Mouse (Mus musculus): Measurements from ENCODE around the gene Eif4e. TPM values are rescaled to one million over a fixed set of nuclear protein-coding genes. Genes with fewer than 3 reads are reported as not detected.

Eif4e gene
- total RNA-seq (2021): 100 to 1,000 TPM; 119 to 137 TPM
- long read RNA-seq, experiment 1, transcript Eif4e-204 (7 exons, 1,421 nt): major isoform, 111 of 148 reads
- long read RNA-seq, experiment 1, partial matches to known transcripts: 10 of 148 reads
- long read RNA-seq, experiment 1, other reads (novel, unspliced or antisense): 27 of 148 reads
- long read RNA-seq, experiment 2, transcript Eif4e-204 (7 exons, 1,421 nt): major isoform, 72 of 92 reads
- long read RNA-seq, experiment 2, partial matches to known transcripts: 6 of 92 reads
- long read RNA-seq, experiment 2, other reads (novel, unspliced or antisense): 13 of 92 reads

- peak; percentile 81 for DNase-seq (ENCODE audit: low spot score)
These were observed at the start of gene Eif4e for GRCm38 (mm10) chr3:138526073-138526915. TSS of gene Eif4e (plus strand) at chr3:138526179.

GRCm38 (mm10) chr3:138479489-138479888, 46.5 kb upstream of the Eif4e start:
- DNase-seq (ENCODE audit: low spot score): no peak

GRCm38 (mm10) chr3:138481526-138482284, 44.3 kb upstream of the Eif4e start:
- no peak for DNase-seq (ENCODE audit: low spot score)

- DNase-seq (ENCODE audit: low spot score): no peak
These were observed 42.7 kb upstream of the Eif4e start for GRCm38 (mm10) chr3:138483240-138483639.

GRCm38 (mm10) chr3:138488584-138489326, 37.2 kb upstream of the Eif4e start:
- no peak for DNase-seq (ENCODE audit: low spot score)

- DNase-seq (ENCODE audit: low spot score): peak; percentile 95
These were observed 36.5 kb upstream of the Eif4e start, which contains the start of gene Metap1 for GRCm38 (mm10) chr3:138489327-138490033. TSS of gene Metap1 (minus strand) at chr3:138489515.

- no peak for DNase-seq (ENCODE audit: low spot score)
These were observed 36.0 kb upstream of the Eif4e start for GRCm38 (mm10) chr3:138490034-138490337.

GRCm38 (mm10) chr3:138493668-138494067, 32.3 kb upstream of the Eif4e start:
- no peak for DNase-seq (ENCODE audit: low spot score)

- no peak for DNase-seq (ENCODE audit: low spot score)
These were observed 31.4 kb upstream of the Eif4e start for GRCm38 (mm10) chr3:138494565-138494964.

GRCm38 (mm10) chr3:138495166-138496145, 30.5 kb upstream of the Eif4e start:
- DNase-seq (ENCODE audit: low spot score): no peak

GRCm38 (mm10) chr3:138498731-138499130, 27.2 kb upstream of the Eif4e start:
- no peak for DNase-seq (ENCODE audit: low spot score)

GRCm38 (mm10) chr3:138499854-138500740, 25.9 kb upstream of the Eif4e start:
- no peak for DNase-seq (ENCODE audit: low spot score)

- no peak for DNase-seq (ENCODE audit: low spot score)
These were observed 22.2 kb upstream of the Eif4e start for GRCm38 (mm10) chr3:138503754-138504153.

- DNase-seq (ENCODE audit: low spot score): peak; percentile 50
These were observed 19.2 kb upstream of the Eif4e start for GRCm38 (mm10) chr3:138506749-138507148.

GRCm38 (mm10) chr3:138509581-138509980, 16.4 kb upstream of the Eif4e start:
- no peak for DNase-seq (ENCODE audit: low spot score)

- no peak for DNase-seq (ENCODE audit: low spot score)
These were observed 15.5 kb upstream of the Eif4e start for GRCm38 (mm10) chr3:138510471-138510870.

- no peak for DNase-seq (ENCODE audit: low spot score)
These were observed 12.7 kb upstream of the Eif4e start for GRCm38 (mm10) chr3:138513243-138513642.

GRCm38 (mm10) chr3:138514749-138515148, 11.2 kb upstream of the Eif4e start:
- DNase-seq (ENCODE audit: low spot score): no peak

Measured in gastrocnemius, adult 18-20 months (tissue).